Comparison of ENCODE assay signal across 21 mouse cellular contexts in the genomic region with DNA sequence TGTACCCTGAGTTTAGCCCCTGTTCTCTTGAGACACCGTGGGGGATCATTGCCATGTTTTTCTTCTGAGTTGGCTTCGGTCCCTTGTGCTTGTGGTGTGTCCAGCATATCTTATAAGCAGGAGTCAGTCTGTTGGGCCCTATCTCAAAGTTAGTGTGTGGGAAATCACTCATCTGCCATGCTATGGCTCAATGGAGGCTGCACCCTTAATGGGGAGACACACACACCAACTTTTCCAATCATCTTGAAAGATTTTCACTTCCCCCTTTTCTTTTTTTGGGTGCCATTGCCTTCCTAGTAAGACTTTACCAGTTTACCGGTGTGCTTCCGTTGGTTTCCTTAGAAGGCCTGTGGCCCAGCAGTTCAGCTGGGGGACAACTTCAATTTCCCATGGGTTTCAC.
"Had no signal": no experiment of that assay in that cellular context is flagged by ENCODE, and none has a peak within 500 bp of the region (broad histone marks: within the 10 kb centered on the region; RNA-seq: fewer than 3 reads in every experiment).

No protein-coding gene starts in this region.

- H3K27ac ChIP-seq: kidney, embryonic 15.5 days; left cerebral cortex, adult 2 months; liver, embryonic 13.5 days; midbrain, embryonic 12.5 days; midbrain, embryonic 15.5 days; neural tube, embryonic 12.5 days; neural tube, embryonic 15.5 days; stomach, postnatal 0 days had no signal

- H3K4me3 ChIP-seq: kidney, embryonic 15.5 days; left cerebral cortex, adult 2 months; liver, embryonic 13.5 days; midbrain, embryonic 12.5 days; midbrain, embryonic 15.5 days; neural tube, embryonic 12.5 days; neural tube, embryonic 15.5 days had no signal

- H3K36me3 ChIP-seq: kidney, embryonic 15.5 days; liver, embryonic 13.5 days; midbrain, embryonic 12.5 days; midbrain, embryonic 15.5 days; neural tube, embryonic 12.5 days; neural tube, embryonic 15.5 days had no signal

- ATAC-seq: inflammation-experienced regulatory T-cells, adult 6 months; intestine, embryonic 16.5 days; midbrain, embryonic 15.5 days had no signal

- H3K4me1 ChIP-seq: kidney, embryonic 15.5 days; liver, embryonic 13.5 days; midbrain, embryonic 12.5 days; midbrain, embryonic 15.5 days; neural tube, embryonic 12.5 days; neural tube, embryonic 15.5 days had no signal

- H3K27me3 ChIP-seq: kidney, embryonic 15.5 days; liver, embryonic 13.5 days; midbrain, embryonic 12.5 days; midbrain, embryonic 15.5 days; neural tube, embryonic 12.5 days; neural tube, embryonic 15.5 days had no signal

- DNase-seq: kidney, adult 2 months; kidney, postnatal 10 days; kidney, postnatal 36 days; liver, embryonic 13.5 days; lung, adult 2 months; lung, postnatal 14 days; lung, postnatal 4 days; retina, postnatal 1 day; right cerebral cortex, postnatal 25 days; thymus, adult 2 months; thymus, postnatal 14 days; thymus, postnatal 4 days had no signal
